Mouse (Mus musculus) hindlimb bud, embryonic 11.5 days (tissue): Measurements from ENCODE around the gene Shld1.

Source experiments
- DNase-seq: peaks from one replicate; pipeline ENCODE4 v3.0.0-alpha.2; 2012; ENCODE audit warnings: low read depth, low spot score; ENCODE audit errors: extremely low spot score

Shld1 gene

GRCm38 (mm10) chr2:132691731-132692130, 5.0 kb downstream of the Shld1 start:
- no peak for DNase-seq

GRCm38 (mm10) chr2:132692320-132692719, 5.6 kb downstream of the Shld1 start:
- no peak for DNase-seq

- no peak for DNase-seq
Measured at GRCm38 (mm10) chr2:132693980-132694379, 7.2 kb downstream of the Shld1 start.

- DNase-seq, result no peak
Measured at GRCm38 (mm10) chr2:132695358-132696093, 8.8 kb downstream of the Shld1 start.

DNA sequence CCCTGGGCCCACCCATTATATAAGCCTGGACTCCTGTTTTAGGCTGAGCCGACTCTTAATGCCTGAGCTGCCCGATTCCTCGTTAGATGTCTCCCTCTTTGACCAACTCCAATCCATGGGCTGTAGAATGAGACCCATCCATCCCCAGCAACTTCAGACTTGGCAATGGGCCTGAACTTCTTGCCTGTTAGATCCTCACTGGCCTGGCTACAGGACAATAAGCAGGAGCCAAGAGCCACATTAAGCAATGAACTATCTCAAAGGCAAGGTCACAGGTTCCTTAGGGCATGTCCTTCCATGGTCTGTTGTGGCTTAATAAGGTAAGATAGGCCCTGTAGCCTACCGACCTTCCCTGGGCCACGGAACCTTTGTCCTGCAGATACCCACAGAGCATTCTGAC, 9.8 kb downstream of the Shld1 start:
- no peak for DNase-seq

DNA sequence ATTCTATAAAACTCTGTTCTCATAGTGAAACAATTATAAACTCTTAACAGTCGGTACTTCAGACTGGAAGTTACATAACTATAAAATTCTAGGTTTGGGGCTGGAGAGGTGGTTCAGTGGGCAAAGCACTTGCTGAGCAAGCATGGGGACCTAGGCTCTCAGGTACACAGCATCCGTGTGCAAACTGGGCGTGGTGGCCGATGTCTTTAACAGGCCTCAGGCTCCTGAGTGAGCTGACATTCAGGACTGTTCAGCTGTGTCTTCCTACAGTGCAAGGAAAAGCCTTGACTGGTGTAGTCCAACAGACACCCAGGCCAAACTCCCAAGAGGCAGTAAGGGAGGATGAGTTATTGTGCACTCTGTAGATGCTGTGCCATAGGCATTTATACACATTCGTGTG, 10.5 kb downstream of the Shld1 start:
- DNase-seq, result no peak

DNA sequence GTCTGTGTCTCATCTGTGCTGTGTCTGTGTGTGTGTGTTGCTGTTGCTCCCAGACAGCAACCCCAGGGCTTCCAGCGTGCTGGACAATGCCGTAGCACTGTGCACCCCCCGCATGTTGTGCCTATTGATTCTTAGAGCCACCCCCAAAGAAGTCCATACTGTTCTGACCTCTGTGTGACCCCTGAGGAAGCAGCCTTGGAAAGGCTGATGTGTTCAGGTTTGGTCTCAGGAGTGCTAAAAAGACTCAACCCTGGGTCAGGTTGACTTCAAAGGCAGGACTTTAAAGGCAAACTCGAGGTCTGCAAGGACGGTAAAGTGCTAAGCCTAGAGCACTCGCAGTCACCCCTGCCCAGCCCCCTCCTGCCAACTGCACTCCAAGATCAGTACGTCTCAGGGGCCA, 11.0 kb downstream of the Shld1 start:
- no peak for DNase-seq

DNA sequence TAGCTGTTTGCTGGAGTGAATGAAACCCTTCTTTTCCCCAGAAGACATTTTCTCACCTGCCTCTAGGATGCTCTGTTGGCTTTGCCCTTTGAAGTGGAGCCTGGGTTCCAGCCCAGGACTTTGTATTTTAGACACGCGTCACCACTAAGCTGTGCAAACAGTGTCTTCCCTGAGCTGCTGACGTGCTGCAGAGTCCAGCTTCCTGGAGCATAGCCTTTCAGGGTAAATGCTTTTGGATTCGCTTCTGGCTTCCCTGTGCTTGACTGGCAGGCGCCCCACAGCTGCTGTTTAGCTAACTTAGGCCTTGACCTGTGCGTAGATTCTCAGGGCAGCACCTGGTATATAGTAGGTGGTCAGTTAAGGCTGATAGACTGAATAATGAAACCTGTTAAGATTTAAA, 11.7 kb downstream of the Shld1 start:
- DNase-seq, result no peak

DNA sequence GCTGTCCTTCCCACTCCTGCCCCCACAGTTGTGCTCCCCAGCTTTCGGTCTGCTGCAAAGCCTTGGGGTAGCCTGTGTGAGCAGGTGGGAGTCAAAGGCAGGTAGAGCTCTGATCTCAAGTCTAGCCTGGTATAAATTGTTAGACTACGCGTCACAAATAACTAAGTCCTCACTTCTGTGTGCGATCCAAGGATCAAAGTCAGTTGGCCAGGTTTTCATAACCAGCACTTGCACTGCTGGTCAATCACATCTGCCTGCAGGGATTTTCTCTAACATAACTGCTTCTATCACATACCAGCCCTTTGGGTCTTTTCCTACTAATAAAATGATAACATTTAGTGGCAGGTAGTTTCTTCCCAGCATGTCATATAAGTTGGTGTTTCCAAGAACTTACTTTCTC, 14.2 kb downstream of the Shld1 start:
- no peak for DNase-seq

DNA sequence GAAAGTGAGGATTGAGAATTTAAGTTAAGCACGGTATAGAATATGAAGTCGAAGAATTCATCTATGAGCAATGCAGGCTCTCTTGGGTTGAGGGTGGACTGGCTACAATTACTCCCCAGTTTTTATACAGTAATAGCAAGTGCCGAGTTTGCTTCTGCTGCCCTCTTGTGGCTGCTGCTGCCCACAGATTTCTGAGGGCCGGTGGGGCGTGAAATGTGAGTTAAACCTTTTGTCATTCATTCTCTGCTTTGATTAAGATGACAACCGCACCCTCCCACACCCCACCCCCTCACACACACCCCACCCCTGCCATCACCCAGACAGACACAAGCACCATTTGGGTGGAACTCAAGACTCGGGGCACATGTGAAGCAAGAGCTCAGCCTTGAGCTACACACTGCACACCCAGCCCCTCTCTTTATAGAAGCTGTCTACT, 14.7 kb downstream of the Shld1 start:
- DNase-seq, result no peak

DNA sequence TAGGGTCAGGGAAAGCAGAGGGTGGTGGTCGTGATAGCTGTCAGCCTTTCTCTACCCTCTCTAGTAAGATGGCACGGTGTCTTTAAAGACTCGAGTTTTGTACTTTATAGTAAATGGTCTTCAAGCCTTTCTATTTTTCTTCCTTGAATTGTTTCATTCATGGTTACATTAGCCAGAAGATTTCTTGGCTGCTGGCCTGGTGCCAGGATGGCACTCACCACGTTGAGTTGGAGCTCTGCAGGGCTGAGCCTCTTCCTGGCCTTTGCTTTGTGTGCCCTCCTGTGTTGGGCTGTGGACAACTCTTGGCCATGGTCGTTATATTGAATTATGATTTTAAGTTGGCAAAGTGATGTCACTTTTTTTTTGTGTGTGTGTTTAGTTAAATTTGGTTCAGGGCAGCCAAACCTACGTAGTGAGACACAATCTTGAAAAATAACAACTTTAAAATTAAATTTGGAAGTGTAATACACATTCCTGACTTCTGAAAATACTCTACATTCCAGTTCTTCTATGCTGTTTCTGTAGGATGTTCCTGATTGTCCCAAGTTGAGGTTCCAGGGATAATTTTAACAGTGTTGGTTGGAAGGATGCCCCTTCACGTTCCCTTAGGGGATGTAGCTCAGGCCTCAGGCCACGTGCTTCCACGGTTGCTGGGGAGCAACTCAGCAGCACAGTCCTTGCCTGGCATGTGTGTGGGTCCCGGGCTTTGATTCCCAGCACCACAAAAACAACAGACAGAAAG, 18.7 kb downstream of the Shld1 start:
- DNase-seq, result no peak

DNA sequence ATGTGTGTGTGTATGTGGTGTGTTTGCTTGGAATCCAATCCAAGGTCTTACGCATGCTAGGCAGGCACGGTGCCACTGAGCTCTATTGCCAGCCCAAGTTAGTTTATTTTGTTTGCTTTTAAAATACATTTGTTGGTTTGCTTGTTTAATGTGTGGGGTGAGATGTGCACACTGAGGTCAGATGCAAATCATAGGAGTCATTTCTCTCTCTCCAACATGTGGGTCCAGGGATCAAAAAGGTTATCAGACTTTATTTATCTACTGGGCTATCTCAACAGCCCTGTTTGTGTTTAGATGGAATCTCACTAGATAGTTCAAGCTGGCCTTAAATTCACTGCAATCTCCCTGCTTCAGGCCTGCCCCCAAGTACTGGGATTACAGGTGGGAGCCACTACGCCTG, 19.6 kb downstream of the Shld1 start:
- no peak for DNase-seq

GRCm38 (mm10) chr2:132710488-132710887, 23.8 kb downstream of the Shld1 start:
- no peak for DNase-seq

- DNase-seq, result no peak
Measured at GRCm38 (mm10) chr2:132712061-132712460, 25.3 kb downstream of the Shld1 start.

DNA sequence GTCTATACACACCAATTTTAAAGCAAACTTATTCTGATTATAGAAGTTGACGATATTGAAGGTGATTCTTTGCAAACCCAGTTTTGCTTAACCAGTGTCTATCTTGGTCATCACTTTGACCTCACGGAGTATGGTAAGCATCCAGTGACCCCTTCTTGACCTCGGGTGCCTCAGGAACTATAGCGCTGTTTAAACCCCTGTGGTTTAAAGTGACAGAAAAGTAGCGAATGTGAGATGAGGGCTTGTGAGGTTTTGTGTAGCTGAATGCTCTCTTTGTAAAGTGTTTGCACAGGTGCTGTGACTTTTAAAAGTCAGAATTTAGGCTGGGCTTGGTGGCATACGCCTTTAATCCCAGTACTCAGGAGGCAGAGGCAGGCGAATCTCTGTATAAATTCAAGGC, 27.8 kb downstream of the Shld1 start:
- no peak for DNase-seq

DNA sequence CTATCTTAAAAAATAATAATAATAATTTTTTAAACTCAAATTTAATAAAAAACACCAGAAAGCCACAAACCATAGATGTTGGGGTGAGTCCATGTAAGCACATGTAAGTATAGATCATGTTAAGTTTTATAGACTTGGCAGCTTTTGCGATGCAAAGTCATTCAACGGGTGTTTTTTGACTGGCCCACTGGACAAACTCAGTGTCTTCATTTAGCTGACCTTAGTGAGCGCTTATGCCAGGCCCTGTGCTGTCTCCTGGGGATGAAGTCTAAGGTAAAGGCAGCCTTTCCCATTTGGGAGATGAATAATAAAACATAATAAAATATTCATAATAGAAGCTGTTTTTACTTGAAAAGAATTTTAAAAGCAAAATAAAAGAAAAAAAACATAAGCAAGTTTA, 28.2 kb downstream of the Shld1 start:
- DNase-seq, result no peak

- no peak for DNase-seq
Measured at GRCm38 (mm10) chr2:132715421-132716070, 28.8 kb downstream of the Shld1 start.

GRCm38 (mm10) chr2:132716154-132716553, 29.4 kb downstream of the Shld1 start:
- DNase-seq, result no peak

DNA sequence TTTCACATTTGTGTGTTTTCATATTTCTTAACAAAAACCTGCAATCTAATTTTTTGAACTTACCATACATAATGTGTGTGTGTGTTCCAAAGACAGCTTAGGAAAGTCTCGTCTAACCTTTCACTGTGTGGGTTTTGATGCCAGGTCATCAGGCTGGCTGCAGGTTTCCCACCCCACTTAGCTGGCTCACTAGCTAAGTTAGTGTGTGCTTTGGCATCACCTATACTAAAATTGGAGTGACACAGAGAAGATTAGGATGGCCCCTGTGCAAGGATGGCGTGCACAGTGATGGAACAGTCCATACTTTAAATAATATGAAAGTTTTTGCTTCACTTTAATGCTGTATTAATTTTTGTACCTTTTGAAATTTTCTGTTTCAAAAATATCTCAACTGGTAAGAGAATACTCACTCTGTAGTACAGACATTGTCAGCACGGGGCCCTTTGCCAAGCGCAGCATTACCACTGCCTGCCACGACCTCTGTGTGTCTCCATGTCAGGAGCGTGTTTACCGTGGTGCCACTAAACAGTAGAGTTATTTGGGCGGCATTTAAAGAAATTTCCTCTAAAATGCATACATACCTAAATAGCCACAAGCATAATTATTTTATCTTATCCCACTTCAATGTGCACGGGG, 30.3 kb downstream of the Shld1 start:
- DNase-seq, result no peak

- no peak for DNase-seq
Measured at GRCm38 (mm10) chr2:132717537-132717912, 30.8 kb downstream of the Shld1 start.

GRCm38 (mm10) chr2:132720921-132721566, 34.3 kb downstream of the Shld1 start:
- no peak for DNase-seq
